Mouse (Mus musculus) testis, postnatal 14 days (tissue): ENCODE results near the gene Gpat2.

Source experiments
- DNase-seq: peaks from one replicate; pipeline ENCODE4 v3.0.0; 2021; ENCODE audit warnings: low spot score

Gpat2 gene

GRCm38 (mm10) chr2:127424977-127425376 is at the start of gene Gpat2:
Gene Gpat2 (plus strand): TSS chr2:127425199.
- peak; percentile 88 for DNase-seq

GRCm38 (mm10) chr2:127375759-127376341 is 49.1 kb upstream of the Gpat2 start:
- no peak for DNase-seq

- no peak for DNase-seq
Measured at GRCm38 (mm10) chr2:127376423-127377051, 48.5 kb upstream of the Gpat2 start.

GRCm38 (mm10) chr2:127377942-127378610 is 46.9 kb upstream of the Gpat2 start:
- no peak for DNase-seq

GRCm38 (mm10) chr2:127378611-127378990 is 46.4 kb upstream of the Gpat2 start:
- DNase-seq, result no peak

GRCm38 (mm10) chr2:127379250-127379649 is 45.7 kb upstream of the Gpat2 start:
- no peak for DNase-seq

GRCm38 (mm10) chr2:127383881-127384280 is 41.1 kb upstream of the Gpat2 start:
- DNase-seq, result no peak

- DNase-seq, result no peak
Measured at GRCm38 (mm10) chr2:127387521-127387920, 37.5 kb upstream of the Gpat2 start.

GRCm38 (mm10) chr2:127390352-127390751 is 34.6 kb upstream of the Gpat2 start:
- DNase-seq, result no peak

- no peak for DNase-seq
Measured at GRCm38 (mm10) chr2:127390846-127391245, 34.2 kb upstream of the Gpat2 start.

GRCm38 (mm10) chr2:127391323-127391722 is 33.7 kb upstream of the Gpat2 start:
- no peak for DNase-seq

GRCm38 (mm10) chr2:127394606-127395161 is 30.3 kb upstream of the Gpat2 start:
- no peak for DNase-seq

- DNase-seq, result no peak
Measured at GRCm38 (mm10) chr2:127398738-127399137, 26.3 kb upstream of the Gpat2 start.

GRCm38 (mm10) chr2:127411126-127411525 is 13.9 kb upstream of the Gpat2 start:
- no peak for DNase-seq

GRCm38 (mm10) chr2:127415806-127416205 is 9.2 kb upstream of the Gpat2 start:
- DNase-seq, result no peak

GRCm38 (mm10) chr2:127416706-127417105 is 8.3 kb upstream of the Gpat2 start:
- no peak for DNase-seq

GRCm38 (mm10) chr2:127418266-127418970 is 6.6 kb upstream of the Gpat2 start:
- DNase-seq, result no peak

- no peak for DNase-seq
Measured at GRCm38 (mm10) chr2:127430238-127430637, 5.2 kb downstream of the Gpat2 start.

- DNase-seq, result no peak
Measured at GRCm38 (mm10) chr2:127433487-127434295, 8.7 kb downstream of the Gpat2 start.

- DNase-seq, result no peak
Measured at GRCm38 (mm10) chr2:127435135-127435534, 10.1 kb downstream of the Gpat2 start.

GRCm38 (mm10) chr2:127435554-127435953 is 10.6 kb downstream of the Gpat2 start:
- DNase-seq, result no peak

- no peak for DNase-seq
Measured at GRCm38 (mm10) chr2:127437697-127438096, 12.7 kb downstream of the Gpat2 start.
